Mouse (Mus musculus): ENCODE measurements at regions not wholly inside any gene's neighbourhood (a gene's known extent, or its start where the extent isn't known, plus 50 kb on each side); places are given as distances from the start of the nearest gene placed in this dataset.

- no peak for TF ChIP-seq CTCF (IDR thresholded peaks at IDR 0.05)
- no peak for TF ChIP-seq POLR2A (IDR thresholded peaks at IDR 0.05; ENCODE audit: insufficient read depth, low read depth, low read length)
- no peak for TF ChIP-seq EP300 (IDR thresholded peaks at IDR 0.05; ENCODE audit: insufficient read depth, low read depth, low read length)
Observed at GRCm38 (mm10) chr4:95360336-95360967, 196.9 kb upstream of the Fggy start.
